Mouse (Mus musculus): ENCODE data around the gene Cxcl3.

DNA sequence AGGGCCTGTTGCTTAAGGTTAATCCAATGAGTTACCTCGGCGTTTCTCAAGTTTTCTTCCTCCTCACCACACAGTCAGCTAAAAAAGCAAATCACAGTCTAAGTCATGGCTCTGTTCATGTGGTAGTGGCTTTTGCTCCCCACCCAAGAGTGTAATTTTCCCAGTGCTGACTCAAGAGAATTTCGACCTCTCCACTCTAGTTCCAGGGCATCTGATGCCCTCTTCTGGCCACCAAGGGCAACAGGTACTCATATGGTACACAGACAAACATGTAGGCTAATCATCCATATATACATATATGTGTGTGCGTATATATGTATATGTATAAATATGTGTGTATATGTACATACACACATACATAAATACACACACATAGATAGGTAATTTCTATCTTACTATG, 2.2 kb downstream of the Cxcl3 start:
- TF ChIP-seq EP300 (IDR thresholded peaks at IDR 0.05; ENCODE audit: low read depth) (no peak), CTCF (IDR thresholded peaks at IDR 0.05; ENCODE audit: low read depth) (no peak)
